Mouse (Mus musculus) heart, embryonic 10.5 days (tissue): ENCODE measurements around the gene Ankrd13a. TPM values are rescaled to one million over a fixed set of nuclear protein-coding genes. Genes with fewer than 3 reads are reported as not detected.
A peak's percentile ranks its signal among the peaks of the same experiment; 100 is the strongest.

ENCODE experiments used
- DNase-seq: peaks from one replicate; pipeline ENCODE4 v3.0.0-alpha.2; 2017; ENCODE audit warnings: low spot score
- H3K27ac ChIP-seq: fragments of 300-500 bp; sonication (generic); 2 replicates; pipeline ENCODE4 v1.5.1; 2016; ENCODE audit warnings: mild to moderate bottlenecking
- H3K27me3 ChIP-seq: fragments of 300-500 bp; sonication (generic); 2 replicates; pipeline ENCODE4 v1.6.1; 2016; ENCODE audit warnings: mild to moderate bottlenecking; ENCODE audit not compliant: poor library complexity, insufficient read depth, severe bottlenecking
- H3K36me3 ChIP-seq: fragments of 300-500 bp; sonication (generic); 2 replicates; pipeline ENCODE4 v1.6.1; 2016; ENCODE audit warnings: mild to moderate bottlenecking, moderate library complexity
- H3K4me1 ChIP-seq: fragments of 300-500 bp; sonication (generic); 2 replicates; pipeline ENCODE4 v1.6.1; 2016; ENCODE audit warnings: mild to moderate bottlenecking
- H3K4me3 ChIP-seq: fragments of 300-500 bp; sonication (generic); 2 replicates; pipeline ENCODE4 v1.5.1; 2016; ENCODE audit warnings: mild to moderate bottlenecking, moderate library complexity
- H3K9me3 ChIP-seq: fragments of 300-500 bp; sonication (generic); 2 replicates; pipeline ENCODE4 v1.6.1; 2016; ENCODE audit warnings: mild to moderate bottlenecking, moderate library complexity
- WGBS: fragments of 180-500 bp; shearing (Covaris S2); methylation state at CpG from one replicate; pipeline ENCODE4 v1.1.7; 2016; 5-methylcytosine and 5-hydroxymethylcytosine counted together
- polyA plus RNA-seq: library from polyadenylated mRNA; unstranded; fragments of >200 nt; fragmentation: Nextera tagmentation; extraction: Ambion mirVana; gene quantifications from 2 replicates; pipeline ENCODE4 v1.2.1, GENCODE M21; 2016

Gene Ankrd13a
- polyA plus RNA-seq, 1 experiment from 2014 or later: 41.2 TPM

- Histone ChIP-seq H3K4me1 (peaks cover 43% of the 10 kb centered on the region), H3K27ac (peak overlapping the region; percentile 77), H3K27me3 (no peaks in the 10 kb centered on the region), H3K4me3 (peak overlapping the region; percentile 20; the same call in 1 of the 2 replicates), H3K9me3 (no peaks in the 10 kb centered on the region), H3K36me3 (peaks cover 59% of the 10 kb centered on the region)
- 33% methylated on average over 9 of the region's 9 CpGs for WGBS
- no peak for DNase-seq
Observed at GRCm38 (mm10) chr5:114807063-114807462, 32.6 kb downstream of the Ankrd13a start.

- H3K27me3 ChIP-seq: no peaks in the 10 kb centered on the region
- peaks cover 57% of the 10 kb centered on the region for H3K36me3 ChIP-seq
- no peaks in the 10 kb centered on the region for H3K9me3 ChIP-seq
- H3K4me1 ChIP-seq: peaks cover 47% of the 10 kb centered on the region
- peak overlapping the region; percentile 77 for H3K27ac ChIP-seq
- no peak for DNase-seq
- peak overlapping the region; percentile 20; the same call in 1 of the 2 replicates for H3K4me3 ChIP-seq
- WGBS: 14% methylated on average over 8 of the region's 8 CpGs
Observed at GRCm38 (mm10) chr5:114807468-114807867, 33.0 kb downstream of the Ankrd13a start.

- Histone ChIP-seq H3K4me1 (peaks cover 48% of the 10 kb centered on the region), H3K4me3 (no peak overlapping the region), H3K9me3 (no peaks in the 10 kb centered on the region), H3K36me3 (peaks cover 52% of the 10 kb centered on the region), H3K27me3 (no peaks in the 10 kb centered on the region), H3K27ac (peak overlapping the region; percentile 77; the same call in 1 of the 2 replicates)
- DNase-seq: no peak
- WGBS: 64% methylated on average over 6 of the region's 6 CpGs
Observed at GRCm38 (mm10) chr5:114807893-114808292, 33.4 kb downstream of the Ankrd13a start.

GRCm38 (mm10) chr5:114808385-114808784 is 33.9 kb downstream of the Ankrd13a start:
- H3K27me3 ChIP-seq: no peaks in the 10 kb centered on the region
- peaks cover 47% of the 10 kb centered on the region for H3K36me3 ChIP-seq
- 76% methylated on average over 8 of the region's 8 CpGs for WGBS
- no peaks in the 10 kb centered on the region for H3K9me3 ChIP-seq
- no peak overlapping the region for H3K4me3 ChIP-seq
- H3K4me1 ChIP-seq: peaks cover 48% of the 10 kb centered on the region
- H3K27ac ChIP-seq: no peak overlapping the region
- DNase-seq: no peak

- peaks cover 52% of the 10 kb centered on the region for H3K4me1 ChIP-seq
- 78% methylated on average over 10 of the region's 10 CpGs for WGBS
- H3K36me3 ChIP-seq: peaks cover 38% of the 10 kb centered on the region
- no peaks in the 10 kb centered on the region for H3K9me3 ChIP-seq
- H3K27me3 ChIP-seq: no peaks in the 10 kb centered on the region
- no peak for DNase-seq
- no peak overlapping the region for H3K4me3 ChIP-seq
- H3K27ac ChIP-seq: 0 out of 2 replicates have a peak overlapping the region, but pooled peaks have one; percentile 24
Observed at GRCm38 (mm10) chr5:114809181-114809756, 34.8 kb downstream of the Ankrd13a start.

GRCm38 (mm10) chr5:114809826-114810225 is 35.3 kb downstream of the Ankrd13a start:
- Histone ChIP-seq H3K4me1 (peaks cover 52% of the 10 kb centered on the region), H3K4me3 (no peak overlapping the region), H3K27ac (no peak overlapping the region), H3K9me3 (no peaks in the 10 kb centered on the region), H3K36me3 (peaks cover 33% of the 10 kb centered on the region), H3K27me3 (no peaks in the 10 kb centered on the region)
- no peak for DNase-seq
- WGBS: 92% methylated on average over 5 of the region's 5 CpGs

GRCm38 (mm10) chr5:114813525-114814181 is 39.2 kb downstream of the Ankrd13a start:
- Histone ChIP-seq H3K36me3 (peaks cover 14% of the 10 kb centered on the region), H3K9me3 (no peaks in the 10 kb centered on the region), H3K4me1 (peaks cover 23% of the 10 kb centered on the region), H3K27ac (peak overlapping the region; percentile 92), H3K27me3 (no peaks in the 10 kb centered on the region), H3K4me3 (peak overlapping the region; percentile 97)
- peak; percentile 92 for DNase-seq
- WGBS: under 1% methylated on average over 50 of the region's 50 CpGs

GRCm38 (mm10) chr5:114816599-114816998 is 42.1 kb downstream of the Ankrd13a start:
- peaks cover 10% of the 10 kb centered on the region; the same call in 1 of the 2 replicates for H3K4me1 ChIP-seq
- H3K27me3 ChIP-seq: no peaks in the 10 kb centered on the region
- peaks cover 16% of the 10 kb centered on the region for H3K36me3 ChIP-seq
- no peak overlapping the region for H3K27ac ChIP-seq
- H3K4me3 ChIP-seq: no peak overlapping the region
- WGBS: 75% methylated on average over 6 of the region's 6 CpGs
- no peak for DNase-seq
- no peaks in the 10 kb centered on the region for H3K9me3 ChIP-seq

- no peaks in the 10 kb centered on the region for H3K9me3 ChIP-seq
- H3K27me3 ChIP-seq: no peaks in the 10 kb centered on the region
- peaks cover 5% of the 10 kb centered on the region for H3K4me1 ChIP-seq
- H3K36me3 ChIP-seq: peaks cover 21% of the 10 kb centered on the region
- H3K4me3 ChIP-seq: no peak overlapping the region
- 78% methylated on average over 11 of the region's 11 CpGs for WGBS
- DNase-seq: no peak
- no peak overlapping the region for H3K27ac ChIP-seq
Observed at GRCm38 (mm10) chr5:114818124-114818523, 43.6 kb downstream of the Ankrd13a start.

- WGBS: 9% methylated on average over 53 of the region's 53 CpGs
Observed at GRCm38 (mm10) chr5:114822796-114823688, 48.6 kb downstream of the Ankrd13a start, which contains the start of gene 1500011B03Rik. TSS of gene 1500011B03Rik (minus strand) at chr5:114823468.

GRCm38 (mm10) chr5:114824197-114824596 is 49.7 kb downstream of the Ankrd13a start:
- H3K4me1 ChIP-seq: peaks cover 13% of the 10 kb centered on the region; the same call in 1 of the 2 replicates
- H3K27me3 ChIP-seq: no peaks in the 10 kb centered on the region
- no peak overlapping the region for H3K27ac ChIP-seq
- H3K4me3 ChIP-seq: peak overlapping the region; percentile 23
- 19% methylated on average over 9 of the region's 9 CpGs for WGBS
- DNase-seq: no peak
- H3K36me3 ChIP-seq: peaks cover 18% of the 10 kb centered on the region
- no peaks in the 10 kb centered on the region for H3K9me3 ChIP-seq

More at GRCm38 (mm10) chr5:114822796-114823688, 48.6 kb downstream of the Ankrd13a start, which contains the start of gene 1500011B03Rik:
- Histone ChIP-seq H3K27me3 (no peaks in the 10 kb centered on the region), H3K27ac (peak within 1 kb of the TSS; percentile 89), H3K4me1 (peaks cover 13% of the 10 kb centered on the region; the same call in 1 of the 2 replicates), H3K9me3 (no peaks in the 10 kb centered on the region), H3K4me3 (peak within 1 kb of the TSS; percentile 90), H3K36me3 (peaks cover 18% of the 10 kb centered on the region)
- DNase-seq: peak; percentile 94

- Histone ChIP-seq H3K9me3 (no peaks in the 10 kb centered on the region), H3K36me3 (peaks cover 13% of the 10 kb centered on the region), H3K27me3 (no peaks in the 10 kb centered on the region), H3K4me3 (peak overlapping the region; percentile 62), H3K4me1 (peaks cover 13% of the 10 kb centered on the region; the same call in 1 of the 2 replicates), H3K27ac (peak overlapping the region; percentile 82)
- 8% methylated on average over 27 of the region's 27 CpGs for WGBS
- peak; percentile 97 for DNase-seq
Observed at GRCm38 (mm10) chr5:114825978-114826691, 51.7 kb downstream of the Ankrd13a start.
